Mouse (Mus musculus): ENCODE results near the gene Olfr1358.
A peak's percentile ranks its signal among the peaks of the same experiment; 100 is the strongest.
"Not testable (repeated sequence)": the region's sequence is repeated elsewhere in the genome, so short reads cannot be mapped to it uniquely, and the experiment has no call there.

Gene Olfr1358

DNA sequence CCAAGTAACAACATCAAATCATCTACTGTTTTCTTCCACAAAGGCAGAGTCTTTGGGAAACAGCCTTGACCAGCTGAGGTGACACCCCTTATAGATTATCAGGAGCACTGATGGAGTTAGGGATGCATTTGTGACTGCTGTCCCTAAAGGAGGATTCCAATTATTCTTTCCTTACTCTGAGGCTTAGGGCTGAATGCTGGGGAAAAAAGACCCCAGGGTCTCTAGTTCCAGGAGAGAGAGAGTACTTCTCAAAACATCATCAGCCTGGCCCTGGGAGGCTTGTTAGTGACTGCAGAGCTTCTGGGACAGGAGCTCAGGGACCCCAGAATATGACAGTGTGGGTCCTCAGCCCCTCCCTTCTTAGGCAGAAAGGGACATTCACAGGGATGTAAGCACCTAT, at the start of gene Olfr1358:
TSS of gene Olfr1358 (plus strand) at position 301 of the 400 bp plus-strand sequence.
- no peak for DNase-seq (ENCODE audit: low spot score)

GRCm38 (mm10) chr10:78467761-78468310, 49.4 kb upstream of the Olfr1358 start:
- DNase-seq (ENCODE audit: low spot score) = no peak

- DNase-seq (ENCODE audit: low spot score) = no peak
Observed at GRCm38 (mm10) chr10:78470582-78471313, 46.5 kb upstream of the Olfr1358 start.

DNA sequence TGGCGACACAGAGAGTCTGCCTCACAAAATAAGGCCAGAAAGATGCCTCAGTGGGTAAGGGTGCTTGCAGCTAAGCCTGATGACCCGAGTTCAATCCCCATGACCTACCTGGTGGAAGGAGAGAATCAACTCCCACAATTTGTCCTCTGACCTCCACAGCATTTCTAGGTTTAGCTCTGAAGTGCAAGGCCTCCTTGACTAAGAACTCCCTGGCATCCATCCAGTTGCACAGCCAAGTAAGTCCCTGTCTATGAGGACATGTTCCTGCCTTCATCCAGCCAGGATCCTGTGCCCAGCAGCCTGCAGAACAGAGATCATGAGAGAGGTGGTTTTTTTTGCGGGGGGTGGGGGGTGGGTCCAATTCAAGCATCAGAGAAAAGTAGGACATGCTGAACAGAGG, 45.2 kb upstream of the Olfr1358 start:
- DNase-seq (ENCODE audit: low spot score) = no peak

DNA sequence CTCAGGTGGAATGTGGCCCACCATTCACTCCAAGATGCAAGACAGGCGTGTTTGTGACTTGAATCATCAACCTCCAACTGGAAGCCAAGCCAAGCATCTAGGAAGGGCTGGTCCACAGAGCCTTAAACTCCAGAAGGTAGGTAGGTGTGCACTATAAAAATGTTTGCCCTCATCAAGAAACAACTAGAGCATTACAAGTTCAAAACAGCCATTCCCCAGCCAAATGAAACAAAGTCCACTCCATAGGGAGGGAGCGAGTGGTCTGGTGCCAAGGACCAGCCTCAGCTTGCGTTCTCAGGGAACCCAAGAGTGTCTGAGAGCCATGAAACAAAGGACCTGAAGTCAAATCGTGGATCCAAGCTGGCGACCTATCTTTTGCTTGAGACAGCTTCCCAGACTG, 43.8 kb upstream of the Olfr1358 start:
- no peak for DNase-seq (ENCODE audit: low spot score)

- no peak for DNase-seq (ENCODE audit: low spot score)
Observed at GRCm38 (mm10) chr10:78474759-78475158, 42.5 kb upstream of the Olfr1358 start.

DNA sequence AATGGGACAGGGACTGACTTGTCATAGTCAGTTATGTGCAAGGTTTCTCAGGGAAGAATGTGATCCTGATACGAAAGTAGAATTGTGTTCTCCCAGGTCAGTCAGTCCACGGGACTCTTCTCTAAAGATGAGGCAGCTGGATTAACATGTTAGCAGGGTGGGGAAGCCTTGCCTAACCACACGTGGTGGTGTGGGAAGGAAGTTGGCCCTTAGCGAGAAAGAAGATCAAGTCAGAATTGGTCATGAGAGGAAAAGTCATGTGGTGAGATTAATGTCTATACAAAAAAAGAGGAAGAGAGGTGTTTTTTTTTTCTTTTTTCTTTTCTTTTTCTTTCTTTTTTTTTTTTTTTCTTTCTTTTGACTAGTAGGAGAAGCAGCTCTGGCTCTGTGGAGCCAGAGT, 40.4 kb upstream of the Olfr1358 start:
- DNase-seq (ENCODE audit: low spot score) = no peak

DNA sequence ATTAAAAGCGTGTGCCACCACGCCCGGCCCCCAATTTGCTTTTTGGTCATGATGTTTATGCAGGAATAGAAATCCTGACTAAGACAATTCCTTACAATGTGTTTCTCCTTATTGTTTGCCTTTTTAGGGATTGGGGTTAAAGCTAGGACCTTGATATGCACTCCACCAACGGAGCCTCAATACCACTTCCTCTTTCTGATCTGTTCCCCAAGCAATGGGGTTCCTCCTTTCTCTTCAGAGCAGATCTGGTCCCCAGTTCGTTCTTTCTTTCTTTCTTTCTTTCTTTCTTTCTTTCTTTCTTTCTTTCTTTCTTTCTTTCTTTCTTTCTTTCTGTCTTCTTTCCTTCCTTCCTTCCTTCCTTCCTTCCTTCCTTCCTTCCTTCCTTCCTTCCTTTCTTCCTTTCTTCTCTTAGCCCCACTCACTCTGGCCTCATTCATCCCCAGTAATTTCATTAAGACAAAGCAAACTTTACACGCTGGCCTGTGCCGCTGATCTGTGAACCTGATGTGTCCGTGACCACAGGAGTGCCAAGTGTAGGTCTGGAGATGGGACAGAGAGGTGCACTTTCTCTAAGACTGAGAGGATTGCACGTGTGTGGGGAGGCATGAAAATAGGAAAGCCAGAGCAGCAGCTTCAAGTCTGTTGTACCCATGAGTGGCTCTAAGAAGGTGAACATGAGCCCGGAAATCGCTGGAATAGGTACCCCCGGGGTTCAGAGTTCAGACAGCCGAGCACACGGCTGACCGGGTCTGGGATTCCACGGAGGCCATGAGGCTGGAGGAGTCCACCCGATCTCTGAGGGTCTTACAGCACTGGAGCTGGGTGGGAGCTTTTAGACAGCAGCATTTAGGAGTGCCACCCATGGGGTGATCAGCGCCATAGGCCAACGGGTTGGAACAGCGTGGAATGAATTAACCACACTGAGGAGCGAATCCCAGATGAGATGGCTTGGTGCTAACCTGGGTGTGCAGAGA, 36.0 kb upstream of the Olfr1358 start:
- no peak for DNase-seq (ENCODE audit: low spot score)

GRCm38 (mm10) chr10:78481928-78482499, 35.2 kb upstream of the Olfr1358 start:
- DNase-seq (ENCODE audit: low spot score) = peak; percentile 82

- DNase-seq (ENCODE audit: low spot score) = not testable (repeated sequence)
Observed at GRCm38 (mm10) chr10:78485369-78485768, 31.9 kb upstream of the Olfr1358 start.

DNA sequence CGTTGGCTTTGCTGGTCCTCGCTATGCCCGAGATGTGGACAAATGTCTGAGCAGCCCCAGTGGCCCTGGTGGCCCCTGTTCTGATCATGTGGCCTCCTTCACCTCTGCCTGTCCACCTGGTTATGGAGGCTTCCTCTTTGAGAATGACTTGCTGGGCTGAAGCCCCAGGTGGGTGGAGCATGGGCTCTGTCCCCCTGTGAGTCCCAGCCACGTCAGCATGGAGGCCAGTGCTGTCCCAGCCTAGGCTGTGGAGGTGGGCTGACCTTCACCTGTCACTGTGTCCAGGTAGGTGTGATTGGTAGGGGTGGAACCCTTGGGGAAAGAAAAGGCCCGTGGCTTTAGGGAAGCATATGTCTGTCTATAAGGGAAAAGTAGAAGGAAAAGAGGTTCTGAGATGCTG, 30.4 kb upstream of the Olfr1358 start:
- no peak for DNase-seq (ENCODE audit: low spot score)

GRCm38 (mm10) chr10:78487431-78488086, 29.7 kb upstream of the Olfr1358 start:
- DNase-seq (ENCODE audit: low spot score) = peak; percentile 58

DNA sequence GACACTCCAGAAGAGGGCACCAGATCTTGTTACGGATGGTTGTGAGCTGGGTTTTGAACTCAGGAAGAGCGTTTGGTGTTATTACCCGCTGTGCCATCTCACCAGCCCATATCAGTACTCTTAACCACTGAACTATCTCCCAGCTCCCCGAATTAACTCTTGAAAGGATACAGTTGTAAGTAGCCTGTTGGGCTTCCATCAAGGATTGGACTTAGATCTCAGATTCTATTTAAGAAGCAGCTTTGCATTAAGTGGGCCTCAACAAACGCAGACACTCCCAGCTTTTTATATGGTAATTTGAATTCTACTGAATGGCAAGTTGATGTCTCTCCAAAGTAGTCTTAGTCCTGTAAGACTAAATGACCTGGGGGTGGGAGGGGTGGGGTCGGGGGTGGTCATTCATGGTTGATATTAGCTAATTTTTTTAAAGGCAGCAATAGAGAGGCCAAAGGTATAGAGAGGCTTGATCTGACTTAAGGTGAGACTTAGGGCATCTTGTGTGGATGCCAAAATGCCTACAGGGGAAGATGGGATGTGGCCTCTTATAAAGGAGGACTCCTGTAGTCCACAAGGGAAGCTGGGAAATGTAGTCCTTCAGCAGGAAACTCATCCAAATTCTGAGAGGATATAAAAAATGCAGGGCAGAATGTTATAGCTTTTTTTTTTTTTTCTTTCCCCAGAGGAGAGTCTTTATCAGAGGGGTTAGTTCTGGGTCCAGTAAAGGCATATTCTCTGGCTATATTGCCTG, 14.1 kb upstream of the Olfr1358 start:
- DNase-seq (ENCODE audit: low spot score) = no peak

- DNase-seq (ENCODE audit: low spot score) = no peak
Observed at GRCm38 (mm10) chr10:78519792-78520191, 2.6 kb downstream of the Olfr1358 start.

DNA sequence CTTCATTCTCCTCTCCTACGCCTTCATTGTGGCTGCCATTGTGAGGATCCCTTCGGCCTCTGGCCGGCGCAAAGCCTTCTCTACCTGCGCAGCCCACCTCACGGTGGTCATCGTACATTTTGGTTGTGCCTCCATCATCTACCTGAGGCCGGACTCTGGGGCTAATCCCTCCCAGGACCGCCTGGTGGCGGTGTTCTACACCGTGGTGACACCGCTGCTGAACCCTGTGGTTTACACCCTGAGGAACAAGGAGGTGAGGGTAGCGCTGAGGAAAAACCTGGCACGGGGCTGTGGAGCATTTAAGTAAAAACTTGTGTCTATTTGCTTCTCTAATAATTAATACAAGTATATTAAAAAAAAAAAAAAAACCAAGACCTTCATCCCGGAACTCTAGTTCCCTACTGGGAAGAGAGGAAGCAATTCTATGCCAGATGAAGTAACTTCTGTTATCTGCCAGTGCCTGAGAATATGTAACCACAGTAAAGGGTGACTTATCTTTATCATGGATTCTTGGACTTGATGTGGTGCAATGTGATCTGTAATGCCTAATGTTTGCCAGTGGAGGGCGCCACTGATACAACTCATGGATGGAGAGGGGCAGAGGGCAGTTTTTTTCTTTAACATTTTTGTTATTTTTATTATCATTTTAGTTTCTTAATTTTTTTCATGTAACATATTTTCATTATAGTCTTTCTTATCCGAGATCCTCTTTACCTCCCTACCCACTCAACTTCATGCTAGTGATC, 3.2 kb downstream of the Olfr1358 start:
- no peak for DNase-seq (ENCODE audit: low spot score)

DNA sequence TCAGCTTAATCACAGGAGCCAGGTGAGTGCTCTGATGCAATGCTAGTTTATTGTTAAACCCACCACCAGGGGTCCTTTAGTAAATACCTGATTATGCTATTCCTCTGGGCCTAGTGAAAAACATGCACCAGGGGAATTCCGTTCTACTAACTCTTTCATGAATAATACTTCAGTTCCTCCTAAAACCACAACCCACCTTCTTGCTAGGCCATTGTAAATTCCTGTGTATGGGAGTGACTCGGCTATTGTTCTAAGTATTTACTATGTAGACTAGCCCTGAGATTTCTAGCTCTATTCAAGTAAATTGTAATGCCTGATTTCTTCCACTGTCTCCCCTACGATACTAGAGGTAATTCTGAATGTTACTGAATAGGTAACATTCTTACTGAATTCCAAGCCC, 7.8 kb downstream of the Olfr1358 start:
- DNase-seq (ENCODE audit: low spot score) = not testable (repeated sequence)

- no peak for DNase-seq (ENCODE audit: low spot score)
Observed at GRCm38 (mm10) chr10:78525511-78525910, 8.3 kb downstream of the Olfr1358 start.

- peak; percentile 10 for DNase-seq (ENCODE audit: low spot score)
Observed at GRCm38 (mm10) chr10:78540943-78541342, 23.7 kb downstream of the Olfr1358 start.

- no peak for DNase-seq (ENCODE audit: low spot score)
Observed at GRCm38 (mm10) chr10:78565070-78565469, 47.8 kb downstream of the Olfr1358 start.

DNA sequence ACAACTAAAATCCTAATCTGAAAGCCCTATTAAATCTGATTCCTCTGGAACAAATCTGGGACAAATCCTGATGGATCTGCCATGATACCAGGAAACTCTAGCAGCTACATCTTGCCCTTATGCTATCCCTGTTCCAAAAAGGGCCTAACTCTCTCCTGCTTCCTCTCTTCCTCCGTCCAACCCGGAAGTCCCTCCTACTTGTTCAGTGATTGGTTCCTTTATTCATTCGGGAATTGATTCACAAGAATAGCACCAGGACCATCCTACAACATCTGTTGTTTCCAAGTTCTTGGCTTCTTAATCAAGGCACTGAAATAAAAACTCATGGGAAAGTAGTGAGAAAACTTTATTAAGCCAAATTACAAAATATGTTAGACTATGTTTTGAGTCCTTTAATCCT, 52.0 kb downstream of the Olfr1358 start:
- no peak for DNase-seq (ENCODE audit: low spot score)

Measured in yolk sac, embryonic 10.5 days (tissue).